Mouse (Mus musculus): ENCODE measurements around the gene Tcp11. TPM values are rescaled to one million over a fixed set of nuclear protein-coding genes. Genes with fewer than 3 reads are reported as not detected.
A peak's percentile ranks its signal among the peaks of the same experiment; 100 is the strongest.

Tcp11 gene
- polyA plus RNA-seq, 1 experiment from 2014 or later, result 1.4 TPM

GRCm38 (mm10) chr17:28101902-28102319 lies 21.5 kb upstream of the Tcp11 start:
- 38% methylated on average over 10 of the region's 10 CpGs for WGBS
- no peaks in the 10 kb centered on the region for H3K36me3 ChIP-seq
- H3K4me2 ChIP-seq, result no peak overlapping the region
- H3K27me3 ChIP-seq, result no peaks in the 10 kb centered on the region
- no peak overlapping the region for H3K4me3 ChIP-seq
- no peak for ATAC-seq (ENCODE audit: low FRiP score)
- H3K9me3 ChIP-seq, result no peaks in the 10 kb centered on the region
- H3K4me1 ChIP-seq (replicated peaks), result peaks cover 20% of the 10 kb centered on the region
- no peak overlapping the region for H3K9ac ChIP-seq
- H3K27ac ChIP-seq, result peak overlapping the region; percentile 81

DNA sequence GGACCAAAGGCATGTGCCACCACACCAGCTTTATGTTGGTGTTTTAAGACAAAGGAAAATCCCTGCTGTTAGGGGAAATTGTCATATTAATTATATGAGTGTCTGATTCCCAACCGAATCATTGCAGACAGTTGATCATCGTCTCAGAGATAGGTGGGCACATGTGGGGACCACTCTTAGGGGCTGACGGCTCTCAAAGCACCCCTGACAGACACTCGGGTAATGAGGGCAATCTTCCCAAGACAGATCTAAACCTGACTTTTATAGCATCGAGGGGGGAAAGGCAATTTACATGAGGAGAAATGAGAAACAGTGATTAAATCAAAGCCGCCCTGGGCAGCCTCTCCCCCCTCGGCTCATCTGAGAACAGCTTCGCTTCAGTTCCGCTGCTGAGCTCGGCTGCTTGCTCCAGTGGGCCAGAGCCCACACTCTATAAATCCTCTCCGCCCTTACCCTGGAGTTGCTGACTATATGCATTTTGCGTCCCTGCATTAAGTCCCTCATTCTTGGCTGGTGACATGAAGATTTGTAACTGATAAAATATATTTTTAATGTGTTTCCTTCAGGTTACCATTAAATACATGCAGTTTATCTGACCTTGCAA lies 20.9 kb upstream of the Tcp11 start:
- WGBS, result 39% methylated on average over 12 of the region's 12 CpGs
- no peak overlapping the region for H3K9ac ChIP-seq
- no peaks in the 10 kb centered on the region for H3K27me3 ChIP-seq
- H3K9me3 ChIP-seq, result no peaks in the 10 kb centered on the region
- no peak overlapping the region for H3K4me2 ChIP-seq
- peak; percentile 75; the same call in 1 of the 2 replicates for ATAC-seq (ENCODE audit: low FRiP score)
- peaks cover 17% of the 10 kb centered on the region for H3K4me1 ChIP-seq (replicated peaks)
- H3K36me3 ChIP-seq, result no peaks in the 10 kb centered on the region
- H3K27ac ChIP-seq, result peak overlapping the region; percentile 81
- H3K4me3 ChIP-seq, result no peak overlapping the region

GRCm38 (mm10) chr17:28100669-28101068 lies 20.2 kb upstream of the Tcp11 start:
- H3K27ac ChIP-seq, result peak overlapping the region; percentile 81
- WGBS, result 89% methylated on average over 1 of the region's 1 CpGs
- ATAC-seq (ENCODE audit: low FRiP score), result no peak

DNA sequence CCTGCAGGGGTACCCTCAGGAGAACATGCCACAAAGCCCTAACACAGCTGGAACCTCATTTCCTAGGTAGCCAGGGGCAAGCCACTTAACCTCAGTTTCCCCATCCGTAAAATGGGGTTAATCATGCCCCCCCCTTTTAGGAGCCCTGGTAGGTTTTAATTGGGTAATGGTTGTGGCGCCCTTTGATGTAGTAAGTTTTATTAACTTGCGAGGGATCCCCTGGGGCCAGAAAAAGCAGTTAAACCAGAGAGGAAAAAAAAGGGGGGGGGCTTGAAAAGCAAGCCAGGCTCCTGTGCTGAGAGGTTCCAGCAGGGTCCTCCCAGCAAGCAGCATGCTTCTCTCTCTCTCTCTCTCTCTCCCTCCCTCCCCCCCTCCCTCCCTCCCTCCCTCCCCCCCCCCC lies 18.6 kb upstream of the Tcp11 start:
- H3K9me3 ChIP-seq, result no peaks in the 10 kb centered on the region
- no peak overlapping the region for H3K4me3 ChIP-seq
- H3K36me3 ChIP-seq, result no peaks in the 10 kb centered on the region
- H3K4me2 ChIP-seq, result no peak overlapping the region
- ATAC-seq (ENCODE audit: low FRiP score), result no peak
- peaks cover 17% of the 10 kb centered on the region for H3K4me1 ChIP-seq (replicated peaks)
- no peak overlapping the region for H3K27ac ChIP-seq
- no peak overlapping the region for H3K9ac ChIP-seq
- WGBS, result 61% methylated on average over 3 of the region's 3 CpGs
- no peaks in the 10 kb centered on the region for H3K27me3 ChIP-seq

More at GRCm38 (mm10) chr17:28100669-28101068, 20.2 kb upstream of the Tcp11 start:
- Histone ChIP-seq H3K4me1 (replicated peaks) (peaks cover 17% of the 10 kb centered on the region), H3K9me3 (no peaks in the 10 kb centered on the region), H3K9ac (no peak overlapping the region), H3K4me3 (no peak overlapping the region), H3K27me3 (no peaks in the 10 kb centered on the region), H3K4me2 (no peak overlapping the region), H3K36me3 (no peaks in the 10 kb centered on the region)

DNA sequence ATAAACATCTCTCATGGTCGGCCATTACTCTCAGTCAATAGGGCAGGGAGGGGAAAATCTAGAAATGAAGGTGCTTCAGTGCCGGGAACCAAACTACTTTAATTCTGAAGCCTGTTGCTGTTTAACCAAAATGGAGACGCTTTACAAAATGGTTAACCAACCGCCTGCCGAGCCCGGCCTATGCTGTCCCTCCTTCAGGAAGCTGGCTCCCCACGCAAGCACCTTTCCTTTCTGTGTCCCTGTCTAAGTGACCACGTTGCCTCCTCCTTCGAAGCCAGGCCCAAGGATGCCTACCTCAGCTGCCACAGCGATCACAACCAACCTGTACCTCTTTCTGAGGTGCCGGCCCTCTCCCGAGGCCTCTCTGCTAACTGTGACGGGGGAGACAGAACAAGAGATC lies 16.9 kb upstream of the Tcp11 start:
- H3K9ac ChIP-seq, result no peak overlapping the region
- WGBS, result 89% methylated on average over 13 of the region's 13 CpGs
- H3K36me3 ChIP-seq, result no peaks in the 10 kb centered on the region
- ATAC-seq (ENCODE audit: low FRiP score), result no peak
- H3K4me1 ChIP-seq (replicated peaks), result peaks cover 17% of the 10 kb centered on the region
- H3K4me2 ChIP-seq, result no peak overlapping the region
- H3K9me3 ChIP-seq, result 0 out of 2 replicates have a peak, but pooled peaks cover 2% of the 10 kb centered on the region
- H3K4me3 ChIP-seq, result no peak overlapping the region
- no peak overlapping the region for H3K27ac ChIP-seq
- no peaks in the 10 kb centered on the region for H3K27me3 ChIP-seq

GRCm38 (mm10) chr17:28096418-28096817 lies 16.0 kb upstream of the Tcp11 start:
- no peak overlapping the region for H3K4me3 ChIP-seq
- ATAC-seq (ENCODE audit: low FRiP score), result no peak
- 85% methylated on average over 10 of the region's 10 CpGs for WGBS
- 0 out of 2 replicates have a peak, but pooled peaks cover 2% of the 10 kb centered on the region for H3K9me3 ChIP-seq
- no peak overlapping the region for H3K27ac ChIP-seq
- H3K36me3 ChIP-seq, result no peaks in the 10 kb centered on the region
- no peak overlapping the region for H3K9ac ChIP-seq
- H3K27me3 ChIP-seq, result no peaks in the 10 kb centered on the region
- no peak overlapping the region for H3K4me2 ChIP-seq
- H3K4me1 ChIP-seq (replicated peaks), result peaks cover 8% of the 10 kb centered on the region

DNA sequence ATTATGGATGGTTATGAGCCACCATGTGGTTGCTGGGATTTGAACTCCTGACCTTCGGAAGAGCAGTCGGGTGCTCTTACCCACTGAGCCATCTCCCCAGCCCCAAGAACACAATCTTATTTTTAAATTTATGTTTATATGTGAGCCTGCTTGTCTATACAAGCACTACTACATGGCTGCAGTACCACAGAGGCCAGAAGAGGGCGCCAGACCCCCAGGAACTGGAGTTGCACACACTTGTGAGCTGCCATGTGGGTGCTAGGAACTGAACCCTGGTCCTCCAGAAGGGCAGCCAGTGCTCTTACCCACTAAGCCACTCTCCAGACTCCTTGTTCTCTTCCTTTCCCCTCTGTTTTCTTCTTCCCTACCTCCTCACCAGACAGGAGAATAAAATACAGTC lies 13.4 kb upstream of the Tcp11 start:
- Histone ChIP-seq H3K9me3 (0 out of 2 replicates have a peak, but pooled peaks cover 2% of the 10 kb centered on the region), H3K9ac (no peak overlapping the region), H3K4me1 (replicated peaks) (0 out of 2 replicates have a peak, but pooled peaks cover 4% of the 10 kb centered on the region), H3K4me2 (no peak overlapping the region), H3K27me3 (no peaks in the 10 kb centered on the region), H3K36me3 (no peaks in the 10 kb centered on the region), H3K27ac (no peak overlapping the region), H3K4me3 (no peak overlapping the region)
- WGBS, result 71% methylated on average over 3 of the region's 3 CpGs
- ATAC-seq (ENCODE audit: low FRiP score), result no peak

- WGBS, result 92% methylated on average over 2 of the region's 2 CpGs
- no peak for ATAC-seq (ENCODE audit: low FRiP score)
Observed at GRCm38 (mm10) chr17:28092297-28092696, 11.9 kb upstream of the Tcp11 start.

DNA sequence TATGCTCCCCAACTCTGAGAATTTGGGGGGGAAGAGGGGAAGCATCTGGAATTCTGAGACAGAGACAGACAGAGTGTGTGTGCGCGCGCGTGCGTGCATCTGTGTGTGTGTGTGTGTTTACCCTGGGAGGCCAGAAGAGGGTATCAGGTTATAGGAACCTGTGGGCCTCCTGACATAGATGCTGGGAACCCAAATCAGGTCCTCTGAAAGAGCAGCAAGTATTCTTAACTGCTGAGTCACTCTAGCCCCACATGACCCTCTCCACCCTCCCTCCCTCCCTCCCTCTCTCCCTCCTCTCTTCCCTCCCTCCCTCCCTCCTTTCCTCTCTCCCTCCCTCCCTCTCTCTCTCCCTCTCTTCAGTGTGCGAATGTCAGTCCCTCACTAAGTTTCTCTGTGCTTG lies 8.3 kb upstream of the Tcp11 start:
- H3K4me1 ChIP-seq (replicated peaks), result peaks cover 18% of the 10 kb centered on the region
- H3K4me2 ChIP-seq, result no peak overlapping the region
- H3K9me3 ChIP-seq, result no peaks in the 10 kb centered on the region
- H3K9ac ChIP-seq, result no peak overlapping the region
- peaks cover 1% of the 10 kb centered on the region; the same call in 1 of the 2 replicates for H3K27me3 ChIP-seq
- no peaks in the 10 kb centered on the region for H3K36me3 ChIP-seq
- H3K27ac ChIP-seq, result no peak overlapping the region
- 86% methylated on average over 6 of the region's 6 CpGs for WGBS
- no peak overlapping the region for H3K4me3 ChIP-seq
- ATAC-seq (ENCODE audit: low FRiP score), result no peak

More at GRCm38 (mm10) chr17:28092297-28092696, 11.9 kb upstream of the Tcp11 start:
- no peak overlapping the region for H3K4me3 ChIP-seq
- no peak overlapping the region for H3K4me2 ChIP-seq
- no peaks in the 10 kb centered on the region for H3K36me3 ChIP-seq
- H3K9me3 ChIP-seq, result 0 out of 2 replicates have a peak, but pooled peaks cover 2% of the 10 kb centered on the region
- peaks cover 3% of the 10 kb centered on the region for H3K4me1 ChIP-seq (replicated peaks)
- H3K27ac ChIP-seq, result no peak overlapping the region
- no peaks in the 10 kb centered on the region for H3K27me3 ChIP-seq
- no peak overlapping the region for H3K9ac ChIP-seq

- Histone ChIP-seq H3K4me2 (no peak overlapping the region), H3K27ac (no peak overlapping the region), H3K4me1 (replicated peaks) (peaks cover 18% of the 10 kb centered on the region), H3K36me3 (no peaks in the 10 kb centered on the region), H3K27me3 (peaks cover 13% of the 10 kb centered on the region; the same call in 1 of the 2 replicates), H3K9ac (no peak overlapping the region), H3K9me3 (no peaks in the 10 kb centered on the region), H3K4me3 (no peak overlapping the region)
- ATAC-seq (ENCODE audit: low FRiP score), result no peak
- 23% methylated on average over 5 of the region's 5 CpGs for WGBS
Observed at GRCm38 (mm10) chr17:28087430-28087829, 7.0 kb upstream of the Tcp11 start.

- ATAC-seq (ENCODE audit: low FRiP score), result peak; percentile 55
- Histone ChIP-seq H3K9me3 (no peaks in the 10 kb centered on the region), H3K27ac (no peak overlapping the region), H3K4me2 (peak overlapping the region; percentile 40), H3K9ac (no peak overlapping the region), H3K4me3 (no peak overlapping the region), H3K4me1 (replicated peaks) (peaks cover 20% of the 10 kb centered on the region), H3K36me3 (no peaks in the 10 kb centered on the region), H3K27me3 (peaks cover 14% of the 10 kb centered on the region; the same call in 1 of the 2 replicates)
- 2% methylated on average over 16 of the region's 16 CpGs for WGBS
Observed at GRCm38 (mm10) chr17:28084964-28085363, 4.5 kb upstream of the Tcp11 start.

- peaks cover 25% of the 10 kb centered on the region for H3K4me1 ChIP-seq (replicated peaks)
- H3K27me3 ChIP-seq, result peaks cover 16% of the 10 kb centered on the region; the same call in 1 of the 2 replicates
- 25% methylated on average over 22 of the region's 22 CpGs for WGBS
- H3K9me3 ChIP-seq, result no peaks in the 10 kb centered on the region
- H3K9ac ChIP-seq, result no peak overlapping the region
- no peak overlapping the region for H3K4me2 ChIP-seq
- H3K4me3 ChIP-seq, result no peak overlapping the region
- no peak for ATAC-seq (ENCODE audit: low FRiP score)
- no peak overlapping the region for H3K27ac ChIP-seq
- H3K36me3 ChIP-seq, result no peaks in the 10 kb centered on the region
Observed at GRCm38 (mm10) chr17:28084395-28084905, 4.0 kb upstream of the Tcp11 start.

DNA sequence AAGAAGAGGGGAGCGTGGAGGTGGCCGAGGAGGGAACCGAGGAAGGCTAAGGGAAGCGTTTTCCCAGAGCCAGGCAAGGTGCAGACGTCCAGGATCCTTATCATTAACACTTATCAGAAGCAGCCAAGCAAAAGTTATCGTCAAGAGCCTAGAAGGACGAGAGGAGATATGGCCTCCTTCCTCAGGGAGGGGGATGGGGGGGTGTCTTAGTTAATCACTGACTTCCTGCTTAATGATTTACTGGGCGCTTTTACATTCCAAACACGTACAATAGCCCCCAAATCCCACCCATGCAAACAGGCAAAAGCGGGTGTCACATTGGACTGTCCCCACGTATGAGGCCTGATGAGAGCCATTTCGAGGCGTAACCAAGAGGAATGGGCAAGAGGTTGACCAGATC lies 2.4 kb upstream of the Tcp11 start:
- no peak overlapping the region for H3K4me3 ChIP-seq
- peaks cover 26% of the 10 kb centered on the region for H3K4me1 ChIP-seq (replicated peaks)
- H3K27me3 ChIP-seq, result peaks cover 16% of the 10 kb centered on the region; the same call in 1 of the 2 replicates
- H3K36me3 ChIP-seq, result no peaks in the 10 kb centered on the region
- no peak overlapping the region for H3K27ac ChIP-seq
- 65% methylated on average over 13 of the region's 13 CpGs for WGBS
- H3K9me3 ChIP-seq, result no peaks in the 10 kb centered on the region
- ATAC-seq (ENCODE audit: low FRiP score), result no peak
- no peak overlapping the region for H3K4me2 ChIP-seq
- no peak overlapping the region for H3K9ac ChIP-seq
